Mouse (Mus musculus) ES-Bruce4 (cell line): Measurements from ENCODE around the gene Bspry. TPM values are rescaled to one million over a fixed set of nuclear protein-coding genes. Genes with fewer than 3 reads are reported as not detected.

ENCODE experiments used
- H3K27ac ChIP-seq: 2 replicates; pipeline ENCODE4 v1.5.1; 2012; ENCODE audit warnings: low read length, inconsistent platforms; ENCODE audit not compliant: insufficient read depth
- H3K27me3 ChIP-seq: 2 replicates; pipeline ENCODE4 v1.6.1; 2012; ENCODE audit warnings: mild to moderate bottlenecking, low read length, inconsistent platforms; ENCODE audit not compliant: control insufficient read depth, poor library complexity, insufficient read depth, severe bottlenecking
- H3K36me3 ChIP-seq: 2 replicates; pipeline ENCODE4 v1.6.1; 2012; ENCODE audit warnings: inconsistent platforms, mild to moderate bottlenecking, low read length, moderate library complexity; ENCODE audit not compliant: control insufficient read depth, poor library complexity, insufficient read depth, severe bottlenecking
- H3K4me1 ChIP-seq: one replicate; pipeline ENCODE4 v1.8.1; 2011; ENCODE audit warnings: low read length; ENCODE audit not compliant: control insufficient read depth, insufficient read depth
- H3K4me3 ChIP-seq: 2 replicates; pipeline ENCODE4 v1.5.1; 2011; ENCODE audit warnings: low read depth, mild to moderate bottlenecking, low read length
- H3K9ac ChIP-seq: 2 replicates; pipeline ENCODE4 v1.6.1; 2012; ENCODE audit warnings: low read depth, mild to moderate bottlenecking, inconsistent platforms; ENCODE audit not compliant: poor library complexity, severe bottlenecking
- H3K9me3 ChIP-seq: replicated peaks from 2 replicates; pipeline ENCODE4 v1.6.1; 2012; ENCODE audit warnings: mild to moderate bottlenecking, low read length, inconsistent platforms; ENCODE audit not compliant: control insufficient read depth, poor library complexity, insufficient read depth, severe bottlenecking
- CTCF ChIP-seq: IDR thresholded peaks from one replicate; pipeline ENCODE4 v1.8.1; 2011; ENCODE audit warnings: low read depth, low read length
- EP300 ChIP-seq: IDR thresholded peaks from 2 replicates; pipeline ENCODE4 v1.6.1; 2011; ENCODE audit warnings: low read depth, low read length; ENCODE audit not compliant: insufficient read depth
- POLR2A ChIP-seq: IDR thresholded peaks from one replicate; pipeline ENCODE4 v1.8.1; 2011; ENCODE audit warnings: low read length; ENCODE audit not compliant: insufficient read depth
- polyA plus RNA-seq: library from polyadenylated mRNA; stranded (reverse); fragments of >200 nt; gene quantifications from 2 replicates; pipeline ENCODE4 v1.2.4, GENCODE M21; 2011; ENCODE audit warnings: low read depth; ENCODE audit not compliant: missing spikeins, insufficient read depth, insufficient read length

Gene Bspry
- polyA plus RNA-seq, 1 experiment = 18.5 TPM

DNA sequence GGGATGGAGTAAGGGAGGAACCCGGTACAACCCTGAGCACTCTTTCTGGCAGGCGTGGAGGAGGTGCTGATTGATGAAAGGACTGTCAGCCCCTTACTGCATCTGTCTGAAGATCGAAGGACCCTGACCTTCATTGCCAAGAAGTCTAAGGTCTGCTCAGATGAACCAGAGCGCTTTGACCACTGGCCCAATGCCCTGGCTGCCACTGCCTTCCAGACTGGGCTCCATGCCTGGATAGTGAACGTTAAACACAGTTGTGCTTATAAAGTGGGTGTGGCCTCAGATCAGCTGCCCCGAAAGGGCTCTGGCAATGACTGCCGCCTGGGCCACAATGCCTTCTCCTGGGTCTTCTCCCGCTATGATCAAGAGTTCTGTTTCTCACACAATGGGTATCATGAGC, 16.1 kb downstream of the Bspry start:
- Histone ChIP-seq H3K36me3 (no peaks in the 10 kb centered on the region), H3K4me1 (no peaks in the 10 kb centered on the region), H3K9me3 (no peaks in the 10 kb centered on the region), H3K4me3 (no peak overlapping the region), H3K27ac (no peak overlapping the region), H3K27me3 (no peaks in the 10 kb centered on the region), H3K9ac (no peak overlapping the region)
- no peak for TF ChIP-seq EP300
- no peak for TF ChIP-seq POLR2A
- TF ChIP-seq CTCF = no peak

GRCm38 (mm10) chr4:62496815-62497214, 17.0 kb downstream of the Bspry start:
- Histone ChIP-seq H3K4me3 (no peak overlapping the region), H3K36me3 (no peaks in the 10 kb centered on the region), H3K4me1 (no peaks in the 10 kb centered on the region), H3K27ac (no peak overlapping the region), H3K27me3 (no peaks in the 10 kb centered on the region), H3K9me3 (no peaks in the 10 kb centered on the region), H3K9ac (no peak overlapping the region)
- TF ChIP-seq CTCF (no peak), POLR2A (no peak), EP300 (no peak)

DNA sequence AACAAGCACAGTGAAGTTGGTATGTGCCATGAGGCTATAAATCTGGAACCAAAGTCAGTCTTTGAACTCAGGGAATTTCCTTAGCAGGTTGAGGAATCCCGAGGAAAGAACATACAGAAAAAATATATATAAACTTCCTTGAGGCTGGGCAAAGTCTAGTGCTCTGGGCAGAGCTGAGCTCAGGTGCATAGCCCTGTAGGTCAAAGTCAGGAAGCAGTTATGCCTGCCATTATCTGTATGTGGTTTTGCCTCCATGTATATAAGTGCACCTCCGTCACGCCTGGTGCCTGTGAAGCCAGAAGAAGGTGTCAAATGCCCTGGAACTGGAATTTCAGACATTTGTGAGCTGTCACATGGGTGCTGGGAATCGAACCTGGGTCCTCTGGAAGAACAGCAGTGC, 20.9 kb downstream of the Bspry start:
- Histone ChIP-seq H3K4me3 (no peak overlapping the region), H3K27me3 (no peaks in the 10 kb centered on the region), H3K27ac (no peak overlapping the region), H3K36me3 (no peaks in the 10 kb centered on the region), H3K9ac (no peak overlapping the region), H3K9me3 (no peaks in the 10 kb centered on the region), H3K4me1 (no peaks in the 10 kb centered on the region)
- TF ChIP-seq CTCF (no peak), POLR2A (no peak), EP300 (no peak)

GRCm38 (mm10) chr4:62501534-62501933, 21.7 kb downstream of the Bspry start:
- Histone ChIP-seq H3K36me3 (no peaks in the 10 kb centered on the region), H3K27ac (no peak overlapping the region), H3K4me3 (peak overlapping the region; percentile 74), H3K9me3 (no peaks in the 10 kb centered on the region), H3K27me3 (no peaks in the 10 kb centered on the region), H3K4me1 (no peaks in the 10 kb centered on the region), H3K9ac (peak overlapping the region; percentile 32)
- TF ChIP-seq CTCF = no peak
- no peak for TF ChIP-seq EP300
- no peak for TF ChIP-seq POLR2A

DNA sequence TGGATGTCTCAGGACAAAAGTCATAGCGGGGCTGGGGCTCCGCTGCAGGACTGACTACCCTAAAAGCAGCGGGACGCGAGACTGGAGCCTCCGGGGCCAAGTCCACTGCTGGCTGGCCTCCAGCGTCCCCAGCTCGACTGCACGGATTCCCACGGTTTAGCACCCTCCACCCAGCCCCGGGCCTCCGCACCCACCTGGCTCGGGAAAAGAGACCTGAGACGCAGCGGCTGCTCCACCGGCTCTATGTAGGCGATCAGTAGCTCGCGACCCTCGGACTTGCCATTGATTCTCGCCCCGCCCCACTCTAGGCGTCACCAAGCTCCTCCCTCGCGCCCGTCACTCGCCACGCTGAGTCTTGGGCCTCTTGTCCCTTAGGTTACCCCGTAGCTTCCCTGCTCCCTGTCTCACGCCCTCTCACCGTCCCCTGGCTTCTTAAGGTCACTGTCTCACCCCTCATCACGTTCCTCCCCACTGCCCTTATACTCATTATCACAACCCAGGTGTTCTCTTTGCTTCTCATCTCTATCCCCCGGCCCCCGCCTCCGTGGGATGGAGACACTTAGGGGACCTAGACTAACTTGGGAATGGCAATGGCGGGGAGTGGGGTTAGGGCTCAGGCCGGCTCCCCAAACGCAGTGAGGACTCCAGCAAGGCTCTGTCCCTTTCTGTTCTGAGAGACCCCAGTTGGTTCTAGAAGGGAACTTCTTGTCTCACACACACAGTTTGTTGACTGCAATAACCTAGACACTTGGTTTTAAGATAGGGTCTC, 22.3 kb downstream of the Bspry start:
- no peak overlapping the region for H3K27ac ChIP-seq
- H3K9ac ChIP-seq = peak overlapping the region; percentile 32
- no peaks in the 10 kb centered on the region for H3K9me3 ChIP-seq
- TF ChIP-seq CTCF (no peak), EP300 (peak; percentile 52; the same call in 1 of the 2 replicates)
- H3K36me3 ChIP-seq = no peaks in the 10 kb centered on the region
- H3K4me1 ChIP-seq = no peaks in the 10 kb centered on the region
- H3K27me3 ChIP-seq = no peaks in the 10 kb centered on the region
- peak overlapping the region; percentile 74 for H3K4me3 ChIP-seq

- H3K27ac ChIP-seq = no peak overlapping the region
- H3K9ac ChIP-seq = no peak overlapping the region
- TF ChIP-seq EP300 (no peak), POLR2A (no peak), CTCF (no peak)
- H3K4me1 ChIP-seq = no peaks in the 10 kb centered on the region
- no peaks in the 10 kb centered on the region for H3K9me3 ChIP-seq
- no peak overlapping the region for H3K4me3 ChIP-seq
- H3K36me3 ChIP-seq = no peaks in the 10 kb centered on the region
- no peaks in the 10 kb centered on the region for H3K27me3 ChIP-seq
These were observed 23.1 kb downstream of the Bspry start for GRCm38 (mm10) chr4:62502969-62503368.
